Mouse (Mus musculus): ENCODE results near the gene Rsbn1l. TPM values are rescaled to one million over a fixed set of nuclear protein-coding genes. Genes with fewer than 3 reads are reported as not detected.
"Not testable (repeated sequence)": the region's sequence is repeated elsewhere in the genome, so short reads cannot be mapped to it uniquely, and the experiment has no call there.

Rsbn1l gene
- polyA plus RNA-seq, 1 experiment from 2014 or later, result 7.2 TPM

- no peak for DNase-seq (ENCODE audit: low spot score)
These were observed 11.0 kb downstream of the Rsbn1l start for GRCm38 (mm10) chr5:20944961-20945748.

GRCm38 (mm10) chr5:20943791-20944190, 12.4 kb downstream of the Rsbn1l start:
- not testable (repeated sequence) for ATAC-seq (replicated peaks; ENCODE audit: low FRiP score)
- 92% methylated on average over 3 of the region's 4 CpGs for WGBS

More at GRCm38 (mm10) chr5:20944961-20945748, 11.0 kb downstream of the Rsbn1l start:
- Histone ChIP-seq H3K4me3 (ENCODE audit: low read depth, low read length) (no peak overlapping the region), H3K4me1 (replicated peaks; ENCODE audit: control insufficient read depth, insufficient read depth, low read length) (peaks cover 2% of the 10 kb centered on the region; the same call in 1 of the 2 replicates), H3K27me3 (ENCODE audit: control insufficient read depth, insufficient read depth, low read length) (no peaks in the 10 kb centered on the region), H3K9me3 (ENCODE audit: control insufficient read depth, low read length) (no peaks in the 10 kb centered on the region), H3K4me2 (ENCODE audit: low read depth, low read length, severe bottlenecking) (no peak overlapping the region), H3K9ac (ENCODE audit: low read length) (no peak overlapping the region), H3K36me3 (ENCODE audit: control insufficient read depth, insufficient read depth, low read length) (no peaks in the 10 kb centered on the region), H3K27ac (ENCODE audit: low read depth, low read length) (no peak overlapping the region)
- ATAC-seq (replicated peaks; ENCODE audit: low FRiP score), result no peak
- WGBS, result 79% methylated on average over 13 of the region's 13 CpGs

GRCm38 (mm10) chr5:20942523-20942922, 13.7 kb downstream of the Rsbn1l start:
- Histone ChIP-seq H3K4me3 (ENCODE audit: low read depth, low read length) (no peak overlapping the region), H3K36me3 (ENCODE audit: control insufficient read depth, insufficient read depth, low read length) (no peaks in the 10 kb centered on the region), H3K9ac (ENCODE audit: low read length) (no peak overlapping the region), H3K9me3 (ENCODE audit: control insufficient read depth, low read length) (no peaks in the 10 kb centered on the region), H3K27ac (ENCODE audit: low read depth, low read length) (no peak overlapping the region), H3K4me2 (ENCODE audit: low read depth, low read length, severe bottlenecking) (no peak overlapping the region), H3K4me1 (replicated peaks; ENCODE audit: control insufficient read depth, insufficient read depth, low read length) (no peaks in the 10 kb centered on the region; the same call in 1 of the 2 replicates), H3K27me3 (ENCODE audit: control insufficient read depth, insufficient read depth, low read length) (no peaks in the 10 kb centered on the region)
- DNase-seq (ENCODE audit: low spot score), result no peak
- WGBS, result 91% methylated on average over 3 of the region's 3 CpGs
- no peak for ATAC-seq (replicated peaks; ENCODE audit: low FRiP score)

More at GRCm38 (mm10) chr5:20943791-20944190, 12.4 kb downstream of the Rsbn1l start:
- H3K27ac ChIP-seq (ENCODE audit: low read depth, low read length); DNase-seq (ENCODE audit: low spot score); H3K36me3 ChIP-seq (ENCODE audit: control insufficient read depth, insufficient read depth, low read length); H3K9me3 ChIP-seq (ENCODE audit: control insufficient read depth, low read length); H3K4me3 ChIP-seq (ENCODE audit: low read depth, low read length); H3K4me1 ChIP-seq (replicated peaks; ENCODE audit: control insufficient read depth, insufficient read depth, low read length); H3K4me2 ChIP-seq (ENCODE audit: low read depth, low read length, severe bottlenecking); H3K9ac ChIP-seq (ENCODE audit: low read length); H3K27me3 ChIP-seq (ENCODE audit: control insufficient read depth, insufficient read depth, low read length): not testable (repeated sequence)

GRCm38 (mm10) chr5:20941205-20941604, 15.0 kb downstream of the Rsbn1l start:
- WGBS, result 65% methylated on average over 5 of the region's 5 CpGs
- Histone ChIP-seq H3K27ac (ENCODE audit: low read depth, low read length) (no peak overlapping the region), H3K27me3 (ENCODE audit: control insufficient read depth, insufficient read depth, low read length) (no peaks in the 10 kb centered on the region), H3K4me1 (replicated peaks; ENCODE audit: control insufficient read depth, insufficient read depth, low read length) (no peaks in the 10 kb centered on the region; the same call in 1 of the 2 replicates), H3K9ac (ENCODE audit: low read length) (no peak overlapping the region), H3K36me3 (ENCODE audit: control insufficient read depth, insufficient read depth, low read length) (no peaks in the 10 kb centered on the region), H3K4me3 (ENCODE audit: low read depth, low read length) (no peak overlapping the region), H3K4me2 (ENCODE audit: low read depth, low read length, severe bottlenecking) (no peak overlapping the region), H3K9me3 (ENCODE audit: control insufficient read depth, low read length) (no peaks in the 10 kb centered on the region)
- ATAC-seq (replicated peaks; ENCODE audit: low FRiP score), result no peak
- DNase-seq (ENCODE audit: low spot score), result no peak

GRCm38 (mm10) chr5:20940696-20941095, 15.5 kb downstream of the Rsbn1l start:
- no peaks in the 10 kb centered on the region for H3K27me3 ChIP-seq (ENCODE audit: control insufficient read depth, insufficient read depth, low read length)
- no peak overlapping the region for H3K27ac ChIP-seq (ENCODE audit: low read depth, low read length)
- 85% methylated on average over 4 of the region's 4 CpGs for whole genome bisulfite sequencing
- H3K4me2 ChIP-seq (ENCODE audit: low read depth, low read length, severe bottlenecking), result no peak overlapping the region
- H3K4me3 ChIP-seq (ENCODE audit: low read depth, low read length), result no peak overlapping the region
- DNase-seq (ENCODE audit: low spot score) (no peak), ATAC-seq (replicated peaks; ENCODE audit: low FRiP score) (no peak)
- H3K4me1 ChIP-seq (replicated peaks; ENCODE audit: control insufficient read depth, insufficient read depth, low read length), result no peaks in the 10 kb centered on the region; the same call in 1 of the 2 replicates
- no peaks in the 10 kb centered on the region for H3K36me3 ChIP-seq (ENCODE audit: control insufficient read depth, insufficient read depth, low read length)
- no peaks in the 10 kb centered on the region for H3K9me3 ChIP-seq (ENCODE audit: control insufficient read depth, low read length)
- no peak overlapping the region for H3K9ac ChIP-seq (ENCODE audit: low read length)

GRCm38 (mm10) chr5:20940040-20940571, 16.1 kb downstream of the Rsbn1l start:
- 94% methylated on average over 6 of the region's 6 CpGs for WGBS

GRCm38 (mm10) chr5:20938523-20938922, 17.7 kb downstream of the Rsbn1l start:
- no peak overlapping the region for H3K27ac ChIP-seq (ENCODE audit: low read depth, low read length)
- no peaks in the 10 kb centered on the region; the same call in 1 of the 2 replicates for H3K4me1 ChIP-seq (replicated peaks; ENCODE audit: control insufficient read depth, insufficient read depth, low read length)
- H3K27me3 ChIP-seq (ENCODE audit: control insufficient read depth, insufficient read depth, low read length), result no peaks in the 10 kb centered on the region
- H3K4me3 ChIP-seq (ENCODE audit: low read depth, low read length), result no peak overlapping the region
- WGBS, result 75% methylated on average over 5 of the region's 5 CpGs
- no peaks in the 10 kb centered on the region for H3K9me3 ChIP-seq (ENCODE audit: control insufficient read depth, low read length)
- no peak overlapping the region for H3K4me2 ChIP-seq (ENCODE audit: low read depth, low read length, severe bottlenecking)
- H3K36me3 ChIP-seq (ENCODE audit: control insufficient read depth, insufficient read depth, low read length), result no peaks in the 10 kb centered on the region
- no peak overlapping the region for H3K9ac ChIP-seq (ENCODE audit: low read length)
- no peak for ATAC-seq (replicated peaks; ENCODE audit: low FRiP score)
- no peak for DNase-seq (ENCODE audit: low spot score)

More at GRCm38 (mm10) chr5:20940040-20940571, 16.1 kb downstream of the Rsbn1l start:
- Histone ChIP-seq H3K36me3 (ENCODE audit: control insufficient read depth, insufficient read depth, low read length) (no peaks in the 10 kb centered on the region), H3K4me2 (ENCODE audit: low read depth, low read length, severe bottlenecking) (no peak overlapping the region), H3K27ac (ENCODE audit: low read depth, low read length) (no peak overlapping the region), H3K4me3 (ENCODE audit: low read depth, low read length) (no peak overlapping the region), H3K9ac (ENCODE audit: low read length) (no peak overlapping the region), H3K27me3 (ENCODE audit: control insufficient read depth, insufficient read depth, low read length) (no peaks in the 10 kb centered on the region), H3K9me3 (ENCODE audit: control insufficient read depth, low read length) (no peaks in the 10 kb centered on the region), H3K4me1 (replicated peaks; ENCODE audit: control insufficient read depth, insufficient read depth, low read length) (no peaks in the 10 kb centered on the region; the same call in 1 of the 2 replicates)
- ATAC-seq (replicated peaks; ENCODE audit: low FRiP score) (no peak), DNase-seq (ENCODE audit: low spot score) (no peak)

GRCm38 (mm10) chr5:20935934-20936333, 20.3 kb downstream of the Rsbn1l start:
- Histone ChIP-seq H3K4me1 (replicated peaks; ENCODE audit: control insufficient read depth, insufficient read depth, low read length) (no peaks in the 10 kb centered on the region), H3K4me3 (ENCODE audit: low read depth, low read length) (no peak overlapping the region), H3K9me3 (ENCODE audit: control insufficient read depth, low read length) (no peaks in the 10 kb centered on the region), H3K4me2 (ENCODE audit: low read depth, low read length, severe bottlenecking) (no peak overlapping the region), H3K9ac (ENCODE audit: low read length) (no peak overlapping the region), H3K27me3 (ENCODE audit: control insufficient read depth, insufficient read depth, low read length) (no peaks in the 10 kb centered on the region), H3K27ac (ENCODE audit: low read depth, low read length) (no peak overlapping the region), H3K36me3 (ENCODE audit: control insufficient read depth, insufficient read depth, low read length) (no peaks in the 10 kb centered on the region)
- ATAC-seq (replicated peaks; ENCODE audit: low FRiP score) (no peak), DNase-seq (ENCODE audit: low spot score) (no peak)
- WGBS, result 89% methylated on average over 5 of the region's 5 CpGs
